Mouse (Mus musculus) MEL (cell line): ENCODE measurements around the gene Frmd5. TPM values are rescaled to one million over a fixed set of nuclear protein-coding genes. Genes with fewer than 3 reads are reported as not detected.

ENCODE experiments used
- DNase-seq: peaks from one replicate; pipeline ENCODE4 v3.0.0; 2011; ENCODE audit warnings: low read depth, low spot score
- H3K27ac ChIP-seq: 2 replicates; pipeline ENCODE4 v1.5.1; 2012; ENCODE audit warnings: low read depth, mild to moderate bottlenecking, control low read depth, low read length, moderate library complexity; ENCODE audit not compliant: control insufficient read depth
- H3K27me3 ChIP-seq, 2 experiments: fragments of 150-350 bp in 1 of 2; sonication (generic) in 1 of 2; 2 replicates each; pipeline ENCODE4 v1.6.1; 2012; ENCODE audit warnings: low read length in 2 of 2, mild to moderate bottlenecking in 2 of 2, improper control_type of control experiment in 1 of 2, moderate library complexity in 1 of 2; ENCODE audit not compliant: insufficient read depth in 2 of 2, control insufficient read depth in 1 of 2
- H3K36me3 ChIP-seq, 2 experiments: 2 replicates each; pipeline ENCODE4 v1.6.1; 2012 to 2014; ENCODE audit warnings: low read length in 2 of 2, improper control_type of control experiment in 1 of 2, inconsistent platforms in 1 of 2, mild to moderate bottlenecking in 1 of 2; ENCODE audit not compliant: insufficient read depth in 2 of 2, control insufficient read depth in 1 of 2
- H3K4me1 ChIP-seq, 2 experiments: fragments of 150-350 bp in 1 of 2; sonication (generic) in 1 of 2; 2 replicates each; pipeline ENCODE4 v1.6.1; 2012; ENCODE audit warnings: low read length in 2 of 2, improper control_type of control experiment in 1 of 2, mild to moderate bottlenecking in 1 of 2; ENCODE audit not compliant: insufficient read depth in 2 of 2, control insufficient read depth in 1 of 2
- H3K4me3 ChIP-seq, 2 experiments: fragments of 150-350 bp in 1 of 2; sonication (generic) in 1 of 2; 2 replicates each; pipeline ENCODE4 v1.5.1; 2012; ENCODE audit warnings: low read depth in 2 of 2, low read length in 2 of 2, mild to moderate bottlenecking in 2 of 2, moderate library complexity in 2 of 2, control low read depth in 1 of 2, improper control_type of control experiment in 1 of 2; ENCODE audit not compliant: control insufficient read depth in 1 of 2, insufficient read depth in 1 of 2
- H3K79me2 ChIP-seq: 2 replicates; pipeline ENCODE4 v1.6.1; 2012; ENCODE audit warnings: mild to moderate bottlenecking, low read length, moderate library complexity; ENCODE audit not compliant: control insufficient read depth, poor library complexity, insufficient read depth
- H3K9ac ChIP-seq: 2 replicates; pipeline ENCODE4 v1.6.1; 2012; ENCODE audit warnings: low read depth, mild to moderate bottlenecking, control low read depth, low read length, moderate library complexity; ENCODE audit not compliant: control insufficient read depth, poor library complexity, severe bottlenecking
- H3K9me3 ChIP-seq: fragments of 150-350 bp; sonication (generic); replicated peaks from 2 replicates; pipeline ENCODE4 v1.6.1; 2012; ENCODE audit warnings: mild to moderate bottlenecking, low read length, improper control_type of control experiment, moderate library complexity; ENCODE audit not compliant: insufficient read depth
- BHLHE40 ChIP-seq: IDR thresholded peaks from 2 replicates; pipeline ENCODE4 v1.6.1; 2012; ENCODE audit warnings: low read depth, mild to moderate bottlenecking, inconsistent platforms, low read length, improper control_type of control experiment, borderline replicate concordance
- CHD1 ChIP-seq: IDR thresholded peaks from 2 replicates; pipeline ENCODE4 v1.6.1; 2012; ENCODE audit warnings: low read depth, mild to moderate bottlenecking, inconsistent platforms, low read length, improper control_type of control experiment
- CTCF ChIP-seq, 3 experiments: IDR thresholded peaks in 2 of 3; conservative IDR thresholded peaks in 1 of 3; 2 replicates each; pipeline ENCODE4 v1.5.1; 2011 to 2012; ENCODE audit warnings: low read length in 3 of 3, low read depth in 2 of 3, mild to moderate bottlenecking in 2 of 3, improper control_type of control experiment in 1 of 3, inconsistent platforms in 1 of 3, mixed read lengths in 1 of 3, moderate library complexity in 1 of 3; ENCODE audit not compliant: control insufficient read depth in 1 of 3, insufficient read depth in 1 of 3, poor library complexity in 1 of 3, severe bottlenecking in 1 of 3
- E2F4 ChIP-seq: IDR thresholded peaks from 2 replicates; pipeline ENCODE4 v1.6.1; 2011; ENCODE audit warnings: low read depth, low read length, improper control_type of control experiment, borderline replicate concordance
- ELF1 ChIP-seq: IDR thresholded peaks from 2 replicates; pipeline ENCODE4 v1.6.1; 2014; ENCODE audit warnings: low read depth, mild to moderate bottlenecking, inconsistent platforms, low read length, improper control_type of control experiment, moderate library complexity
- EP300 ChIP-seq, 2 experiments: IDR thresholded peaks; 2 replicates each; pipeline ENCODE4 v1.6.1; 2011; ENCODE audit warnings: improper control_type of control experiment in 2 of 2, low read length in 2 of 2, low read depth in 1 of 2, mild to moderate bottlenecking in 1 of 2
- GATA1 ChIP-seq: IDR thresholded peaks from 2 replicates; pipeline ENCODE4 v1.6.1; 2011; ENCODE audit warnings: low read depth, low read length, improper control_type of control experiment
- HCFC1 ChIP-seq: IDR thresholded peaks from 2 replicates; pipeline ENCODE4 v1.6.1; 2012; ENCODE audit warnings: low read depth, mild to moderate bottlenecking, inconsistent platforms, low read length, improper control_type of control experiment, moderate library complexity
- JUND ChIP-seq: IDR thresholded peaks from 2 replicates; pipeline ENCODE4 v1.6.1; 2011; ENCODE audit warnings: low read depth, mild to moderate bottlenecking, improper control_type of control experiment, low read length
- MAFK ChIP-seq: IDR thresholded peaks from 2 replicates; pipeline ENCODE4 v1.6.1; 2011; ENCODE audit warnings: low read depth, mild to moderate bottlenecking, low read length, improper control_type of control experiment, borderline replicate concordance
- MAX ChIP-seq: IDR thresholded peaks from 2 replicates; pipeline ENCODE4 v1.6.1; 2011; ENCODE audit warnings: low read length, improper control_type of control experiment
- MEF2A ChIP-seq: IDR thresholded peaks from 2 replicates; pipeline ENCODE4 v1.6.1; 2014; ENCODE audit warnings: low read depth, mild to moderate bottlenecking, inconsistent platforms, low read length, improper control_type of control experiment; ENCODE audit not compliant: poor library complexity, insufficient replicate concordance, severe bottlenecking; ENCODE audit errors: extremely low read depth
- NELFE ChIP-seq: IDR thresholded peaks from 2 replicates; pipeline ENCODE4 v1.6.1; 2011; ENCODE audit warnings: low read depth, low read length, improper control_type of control experiment
- POLR2AphosphoS2 ChIP-seq: IDR thresholded peaks from 2 replicates; pipeline ENCODE4 v1.6.1; 2011; ENCODE audit warnings: low read length, improper control_type of control experiment
- POLR2AphosphoS5 ChIP-seq: IDR thresholded peaks from 2 replicates; pipeline ENCODE4 v1.6.1; 2012; ENCODE audit warnings: low read depth, borderline replicate concordance, mild to moderate bottlenecking, inconsistent platforms, low read length, moderate library complexity, mixed read lengths
- RAD21 ChIP-seq: IDR thresholded peaks from 2 replicates; pipeline ENCODE4 v1.6.1; 2011; ENCODE audit warnings: mild to moderate bottlenecking, low read depth, low read length, improper control_type of control experiment
- RCOR1 ChIP-seq: IDR thresholded peaks from 2 replicates; pipeline ENCODE4 v1.6.1; 2012; ENCODE audit warnings: low read depth, mild to moderate bottlenecking, inconsistent platforms, low read length, improper control_type of control experiment
- SIN3A ChIP-seq: IDR thresholded peaks from 2 replicates; pipeline ENCODE4 v1.6.1; 2012; ENCODE audit warnings: low read length, improper control_type of control experiment, inconsistent platforms
- SMC3 ChIP-seq: IDR thresholded peaks from 2 replicates; pipeline ENCODE4 v1.6.1; 2011; ENCODE audit warnings: low read depth, low read length, improper control_type of control experiment
- TCF12 ChIP-seq: IDR thresholded peaks from 2 replicates; pipeline ENCODE4 v1.6.1; 2014; ENCODE audit warnings: low read depth, mild to moderate bottlenecking, inconsistent platforms, low read length, improper control_type of control experiment, moderate library complexity
- USF1 ChIP-seq: IDR thresholded peaks from 2 replicates; pipeline ENCODE4 v1.6.1; 2014; ENCODE audit warnings: low read depth, mild to moderate bottlenecking, inconsistent platforms, low read length, improper control_type of control experiment, moderate library complexity
- ZC3H11A ChIP-seq: IDR thresholded peaks from 2 replicates; pipeline ENCODE4 v1.6.1; 2012; ENCODE audit warnings: low read depth, mild to moderate bottlenecking, inconsistent platforms, low read length, improper control_type of control experiment
- ZKSCAN1 ChIP-seq: IDR thresholded peaks from 2 replicates; pipeline ENCODE4 v1.6.1; 2012; ENCODE audit warnings: low read depth, mild to moderate bottlenecking, inconsistent platforms, low read length, improper control_type of control experiment, moderate library complexity
- polyA plus RNA-seq, 2 experiments: library from polyadenylated mRNA; stranded (reverse) in 1 of 2; unstranded in 1 of 2; fragments of >175 nt in 1 of 2; fragments of >200 nt in 1 of 2; gene quantifications; 2 replicates each; pipeline versions ENCODE4 v1.2.1 to v1.2.4; 2012; ENCODE audit warnings: low replicate concordance in 2 of 2, low read depth in 1 of 2; ENCODE audit not compliant: insufficient read length in 2 of 2, insufficient read depth in 1 of 2, missing spikeins in 1 of 2
- total RNA-seq: library from RNA; depleted of rRNA; stranded (reverse); fragments of 300-350 nt; gene quantifications from 2 replicates; pipeline ENCODE4 v1.2.3, GENCODE M21; 2012

Frmd5 gene
- total and polyA plus RNA-seq, 3 experiments = 0.04 to 0.15 TPM; not detected in 1

DNA sequence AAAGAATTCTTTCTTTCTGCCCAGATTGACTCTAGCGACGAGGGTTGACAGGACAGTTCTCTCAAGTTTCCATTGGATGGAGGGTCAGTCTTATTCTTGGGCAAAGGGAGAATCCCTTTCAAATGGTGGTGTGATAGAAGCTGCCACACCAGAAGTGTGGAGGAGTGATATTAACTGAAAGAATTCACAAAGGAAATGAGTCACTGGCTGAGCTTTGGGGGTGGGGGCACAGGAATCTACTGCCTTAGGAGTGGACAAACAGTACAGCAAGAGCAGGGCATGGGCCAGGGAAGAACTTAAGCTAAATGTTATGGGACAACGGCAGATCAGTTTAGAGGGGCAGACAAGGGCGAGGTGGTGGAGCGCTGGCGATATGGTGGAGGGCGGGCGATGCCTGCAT lies 206.2 kb downstream of the Frmd5 start:
- H3K4me3 ChIP-seq = no peak overlapping the region
- no peaks in the 10 kb centered on the region; the same call in 1 of the 2 replicates for H3K79me2 ChIP-seq
- peaks cover 0 to 3% of the 10 kb centered on the region in 2 experiments; a peak in 3 of 4 replicates for H3K27me3 ChIP-seq
- H3K9me3 ChIP-seq = no peaks in the 10 kb centered on the region
- TF ChIP-seq USF1 (no peak), TCF12 (no peak), JUND (no peak), EP300 (IDR thresholded peaks at IDR 0.05; ENCODE audit: low read depth in 1 of 2, low read length in 2 of 2) (no peak), NELFE (no peak), SIN3A (no peak), HCFC1 (no peak), MAX (no peak), BHLHE40 (no peak), RAD21 (no peak), MEF2A (no peak), POLR2AphosphoS5 (no peak), GATA1 (no peak), ZC3H11A (no peak), CHD1 (no peak), SMC3 (no peak), RCOR1 (no peak)
- no peak for DNase-seq
- no peak overlapping the region for H3K27ac ChIP-seq
- peaks cover 0 to 6% of the 10 kb centered on the region in 2 experiments; a peak in 2 of 4 replicates for H3K4me1 ChIP-seq
- no peak overlapping the region for H3K9ac ChIP-seq
- H3K36me3 ChIP-seq = no peaks in the 10 kb centered on the region

DNA sequence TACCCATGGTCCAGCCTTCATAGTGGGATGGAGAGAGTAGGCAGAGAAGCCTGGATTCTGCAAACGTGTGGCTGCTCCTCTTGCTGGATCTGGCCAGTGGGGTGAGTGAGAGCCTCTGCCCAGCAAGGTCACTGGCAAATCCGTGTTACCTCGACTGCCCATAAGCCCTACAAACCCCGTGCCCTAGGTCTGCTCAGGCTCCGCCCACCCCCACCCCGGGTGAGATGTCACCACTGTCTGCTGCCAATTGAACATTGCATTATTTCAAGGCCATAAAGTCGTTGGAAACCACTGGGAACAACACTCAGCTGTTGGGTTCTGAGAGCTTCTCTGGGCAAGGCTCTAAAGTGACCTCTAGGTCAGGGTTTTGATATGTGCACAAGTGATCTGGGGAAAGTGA lies 208.6 kb downstream of the Frmd5 start:
- peaks cover 6 to 27% of the 10 kb centered on the region in 2 experiments for H3K4me1 ChIP-seq
- DNase-seq = no peak

More for the DNA sequence above, 208.6 kb downstream of the Frmd5 start:
- H3K9me3 ChIP-seq = no peaks in the 10 kb centered on the region
- no peak overlapping the region for H3K27ac ChIP-seq
- no peaks in the 10 kb centered on the region; a peak in 2 of 4 replicates for H3K27me3 ChIP-seq
- no peak overlapping the region for H3K4me3 ChIP-seq
- peaks cover 0 to 12% of the 10 kb centered on the region in 2 experiments; a peak in 2 of 4 replicates for H3K36me3 ChIP-seq
- no peak for TF ChIP-seq JUND
- no peak for TF ChIP-seq MAFK
- no peak for TF ChIP-seq ELF1
- TF ChIP-seq MAX = no peak
- TF ChIP-seq CTCF (IDR thresholded peaks at IDR 0.05 in 2 of 3, conservative IDR thresholded peaks at IDR 0.05 in 1 of 3; ENCODE audit: control insufficient read depth in 1 of 3, insufficient read depth in 1 of 3, low read depth in 2 of 3, low read length in 3 of 3, poor library complexity in 1 of 3, severe bottlenecking in 1 of 3) = no peak
- no peak for TF ChIP-seq E2F4
- no peak for TF ChIP-seq ZKSCAN1
- no peak for TF ChIP-seq POLR2AphosphoS2
- no peaks in the 10 kb centered on the region for H3K79me2 ChIP-seq
- H3K9ac ChIP-seq = no peak overlapping the region
